Comparison of ENCODE assay signal across 8 mouse cellular contexts in the genomic region with DNA sequence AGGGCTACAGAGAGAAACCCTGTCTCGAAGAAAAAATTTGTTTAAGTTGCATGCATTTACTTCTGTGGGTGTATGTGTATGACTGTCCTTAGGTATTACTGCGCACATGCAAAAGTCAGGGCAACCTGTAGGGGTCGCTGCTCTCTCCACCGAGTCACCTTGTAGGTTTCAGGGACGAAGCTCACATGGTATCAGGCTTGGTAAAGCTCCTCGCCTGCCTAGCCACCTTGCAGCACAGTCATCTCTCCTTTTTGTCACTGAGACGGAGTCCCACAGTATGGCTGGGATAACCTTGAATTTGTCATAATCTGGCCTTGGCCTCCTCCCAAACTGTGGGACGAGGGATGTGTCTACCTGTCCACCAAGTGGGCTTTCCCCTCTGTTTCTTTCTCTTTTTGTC. TPM values are rescaled to one million over a fixed set of nuclear protein-coding genes. Genes with fewer than 3 reads are reported as not detected.
A peak's percentile ranks its signal among the peaks of the same experiment; 100 is the strongest.
DNase-seq lines count a peak whose midpoint lies in the region; ATAC-seq lines count a peak whose summit lies in the region.
"Had no signal": no experiment of that assay in that cellular context is flagged by ENCODE, and none has a peak within 500 bp of the region (broad histone marks: within the 10 kb centered on the region; RNA-seq: fewer than 3 reads in every experiment).

No protein-coding gene starts in this region.

- ATAC-seq in neutrophil, adult 5-6 weeks (ENCODE audit: extremely low read depth, insufficient number of reproducible peaks, low FRiP score, poor library complexity, severe bottlenecking): 0 out of 2 replicates have a peak, but pooled peaks have one; percentile 39
- no peak for ATAC-seq in forebrain, embryonic 15.5 days (replicated peaks)
- ATAC-seq: midbrain, embryonic 13.5 days had no signal

- no peaks in the 10 kb centered on the region for H3K36me3 ChIP-seq in forebrain, embryonic 15.5 days
- H3K36me3 ChIP-seq: midbrain, embryonic 13.5 days had no signal

- no peak overlapping the region for H3K9ac ChIP-seq in forebrain, embryonic 15.5 days (replicated peaks)
- H3K9ac ChIP-seq: midbrain, embryonic 13.5 days had no signal

- no peaks in the 10 kb centered on the region for H3K4me1 ChIP-seq in forebrain, embryonic 15.5 days
- H3K4me1 ChIP-seq: midbrain, embryonic 13.5 days had no signal

- H3K4me2 ChIP-seq in forebrain, embryonic 15.5 days (replicated peaks): no peak overlapping the region
- H3K4me2 ChIP-seq: midbrain, embryonic 13.5 days had no signal

- DNase-seq in left cerebral cortex, postnatal 4 days: peak; percentile 34
- DNase-seq in left cerebral cortex, postnatal 36 days (ENCODE audit: low spot score in 2 of 2): no peak
- peak; percentile 81 for DNase-seq in R1 (ENCODE audit: low read depth, low spot score)
- peak; percentile 33 for DNase-seq in c-Kit-positive CD71-positive TER-119-negative erythroid progenitor cells, embryonic 14.5 days (ENCODE audit: low read depth)
- no peak for DNase-seq in neural tube, embryonic 10.5 days (ENCODE audit: extremely low spot score, low spot score)

- 57% methylated on average over 8 of the region's 8 CpGs for WGBS in forebrain, embryonic 15.5 days

- no peak overlapping the region for H3K27ac ChIP-seq in forebrain, embryonic 15.5 days (replicated peaks)
- H3K27ac ChIP-seq: midbrain, embryonic 13.5 days had no signal

- no peaks in the 10 kb centered on the region for H3K27me3 ChIP-seq in forebrain, embryonic 15.5 days
- H3K27me3 ChIP-seq: midbrain, embryonic 13.5 days had no signal

- no peaks in the 10 kb centered on the region for H3K9me3 ChIP-seq in forebrain, embryonic 15.5 days
- H3K9me3 ChIP-seq: midbrain, embryonic 13.5 days had no signal

- intact Hi-C loops in left cerebral cortex, postnatal 4 days (cut with DNase I): no loop called here
- intact Hi-C loops in left cerebral cortex, postnatal 36 days (cut with DNase I): no loop called here

- no peak overlapping the region for H3K4me3 ChIP-seq in forebrain, embryonic 15.5 days
- H3K4me3 ChIP-seq: midbrain, embryonic 13.5 days had no signal

RNA-seq across cellular contexts. Expression of gene Tnrc18, which starts 27.0 kb away (rescaled TPM):
- 100 to 1,000 TPM; 232 to 250 TPM for total RNA-seq in left cerebral cortex, postnatal 4 days (2021)
- 100 to 1,000 TPM; 117 to 147 TPM for total RNA-seq in left cerebral cortex, postnatal 36 days (2021)
- total RNA-seq in neutrophil, adult 5-6 weeks (2017): 53.8 and 57.5 TPM in 2 replicates
- polyA plus RNA-seq in forebrain, embryonic 15.5 days (2015; fragmentation: Nextera tagmentation; extraction: Ambion mirVana): 45.9 and 48.3 TPM in 2 replicates

RNA-seq across cellular contexts. Expression of gene Fbxl18, which starts 50.8 kb away (rescaled TPM):
- total RNA-seq in left cerebral cortex, postnatal 4 days (2021): 10 to 100 TPM; 34.6 to 35.8 TPM
- total RNA-seq in left cerebral cortex, postnatal 36 days (2021): 10 to 100 TPM; 30.4 to 34.1 TPM
- 5.9 and 8.2 TPM in 2 replicates for total RNA-seq in neutrophil, adult 5-6 weeks (2017)
- polyA plus RNA-seq in forebrain, embryonic 15.5 days (2015; fragmentation: Nextera tagmentation; extraction: Ambion mirVana): 32.6 and 34.2 TPM in 2 replicates

Comparison
In these comparisons a context has a peak if more than half of its experiments do, and no peak if none do; other contexts are left out.
1. DNase-seq: peak in left cerebral cortex, postnatal 4 days (single experiment), R1 (single experiment) and c-Kit-positive CD71-positive TER-119-negative erythroid progenitor cells, embryonic 14.5 days (single experiment); none in left cerebral cortex, postnatal 36 days (0 of 2) and neural tube, embryonic 10.5 days (single experiment).